Mouse (Mus musculus) ovary, adult 10 weeks (tissue): Measurements from ENCODE around the gene Ccser1. TPM values are rescaled to one million over a fixed set of nuclear protein-coding genes. Genes with fewer than 3 reads are reported as not detected.

Source experiments
- polyA plus RNA-seq: library from polyadenylated mRNA; stranded (reverse); fragments of 350-450 nt; fragmentation: Illumina TruSeq; extraction: RNeasy Lipid Tissue Mini Kit (QIAGEN cat#74804); gene quantifications from one replicate; pipeline ENCODE4 v1.2.3, GENCODE M21; 2014

Gene Ccser1
- 11.2 TPM for polyA plus RNA-seq

DNA sequence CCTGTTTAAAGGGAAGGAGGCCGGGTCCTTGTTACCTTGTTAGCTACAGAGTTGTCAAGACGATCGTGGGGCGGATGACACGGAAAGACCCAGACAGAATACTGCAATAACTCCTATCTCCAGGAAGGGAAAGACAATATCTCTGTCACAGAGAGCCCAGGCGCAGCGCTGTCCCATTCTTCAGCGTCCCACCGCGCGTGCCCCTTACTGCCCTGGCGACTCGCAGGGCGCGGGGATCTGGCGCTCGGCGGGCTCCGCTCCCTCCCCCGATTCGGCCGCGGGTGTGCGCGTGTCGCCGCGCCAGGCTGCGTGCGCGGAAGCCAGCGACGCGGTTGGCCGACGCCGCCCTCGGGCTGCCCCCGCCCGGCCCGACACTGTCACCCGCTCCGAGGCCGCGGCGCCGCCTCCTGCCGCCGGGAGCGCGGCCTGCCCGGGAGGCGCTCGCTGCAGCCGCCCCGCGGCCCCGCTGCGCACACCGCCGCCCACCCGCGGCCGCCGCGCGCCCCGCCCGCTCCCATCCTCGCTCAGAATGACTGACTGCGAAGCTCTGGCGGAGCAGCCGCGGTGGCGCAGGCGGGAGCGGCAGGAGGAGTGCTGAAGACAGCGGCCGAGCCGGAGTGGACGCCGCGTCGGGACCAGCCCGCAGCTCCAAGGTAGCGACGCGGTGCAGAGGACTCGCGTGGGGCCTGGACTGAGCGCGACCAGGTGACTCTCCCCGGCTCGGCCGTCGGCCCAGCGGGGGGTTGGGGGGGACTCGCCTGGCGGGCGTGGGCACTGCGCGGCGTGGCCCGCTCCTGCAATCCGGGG is at the start of gene Ccser1:
Ccser1 (plus strand) TSS at position 376 of the 807 bp plus-strand sequence.

